Mouse (Mus musculus) B cell, adult 67 days (primary cell): Measurements from ENCODE around the gene Gm9044. TPM values are rescaled to one million over a fixed set of nuclear protein-coding genes. Genes with fewer than 3 reads are reported as not detected.

Source experiments
- total RNA-seq, 2 experiments: library from RNA; stranded (reverse); gene quantifications; 4 replicates each; pipeline ENCODE4 v1.2.4; 2023

Gm9044 gene
- not detected for total RNA-seq

GRCm38 (mm10) chr10:118332308-118332707, at the start of gene Gm9044:
Gm9044 (minus strand) TSS chr10:118332408.

DNA sequence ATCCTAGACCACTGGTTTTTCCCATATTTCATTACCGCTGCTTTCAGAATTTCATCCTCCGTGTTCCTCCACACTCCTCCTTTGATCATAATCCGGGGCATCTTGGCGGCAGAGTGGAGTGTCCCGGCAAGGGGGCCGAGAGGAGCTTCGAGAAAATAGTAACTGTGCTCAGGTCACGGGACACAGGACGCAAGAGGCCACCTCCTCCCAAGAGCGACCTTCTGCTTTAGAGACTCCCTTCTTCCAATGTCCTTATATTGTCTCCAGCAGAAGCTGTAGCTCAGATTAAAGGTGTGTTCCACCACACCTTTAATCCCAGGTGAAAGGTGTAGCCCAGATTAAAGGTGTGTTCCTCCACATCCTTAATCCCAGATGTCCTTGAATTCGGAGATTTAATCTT, 21.8 kb upstream of the Gm9044 start, which contains the start of gene Gm9049:
TSS of gene Gm9049 (minus strand) at position 101 of the 400 bp plus-strand sequence.

GRCm38 (mm10) chr10:118348579-118348978, 16.4 kb upstream of the Gm9044 start, which contains the start of gene Gm9048:
Gm9048 (minus strand) TSS chr10:118348679.

DNA sequence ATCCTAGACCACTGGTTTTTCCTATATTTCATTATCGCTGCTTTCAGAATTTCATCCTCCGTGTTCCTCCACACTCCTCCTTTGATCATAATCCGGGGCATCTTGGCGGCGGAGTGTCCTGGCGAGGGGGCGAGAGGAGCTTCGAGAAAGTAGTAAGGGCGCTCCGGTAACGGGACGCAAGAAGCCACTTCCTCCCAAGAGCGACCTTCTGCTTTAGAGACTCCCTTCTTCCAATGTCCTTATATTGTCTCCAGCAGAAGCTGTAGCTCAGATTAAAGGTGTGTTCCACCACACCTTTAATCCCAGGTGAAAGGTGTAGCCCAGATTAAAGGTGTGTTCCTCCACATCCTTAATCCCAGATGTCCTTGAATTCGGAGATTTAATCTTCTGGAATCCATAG, 10.9 kb upstream of the Gm9044 start, which contains the start of gene Gm9046:
TSS of gene Gm9046 (minus strand) at position 101 of the 400 bp plus-strand sequence.

GRCm38 (mm10) chr10:118337731-118338130, 5.5 kb upstream of the Gm9044 start, which contains the start of gene Gm9045:
Gm9045 (minus strand) TSS chr10:118337831.

DNA sequence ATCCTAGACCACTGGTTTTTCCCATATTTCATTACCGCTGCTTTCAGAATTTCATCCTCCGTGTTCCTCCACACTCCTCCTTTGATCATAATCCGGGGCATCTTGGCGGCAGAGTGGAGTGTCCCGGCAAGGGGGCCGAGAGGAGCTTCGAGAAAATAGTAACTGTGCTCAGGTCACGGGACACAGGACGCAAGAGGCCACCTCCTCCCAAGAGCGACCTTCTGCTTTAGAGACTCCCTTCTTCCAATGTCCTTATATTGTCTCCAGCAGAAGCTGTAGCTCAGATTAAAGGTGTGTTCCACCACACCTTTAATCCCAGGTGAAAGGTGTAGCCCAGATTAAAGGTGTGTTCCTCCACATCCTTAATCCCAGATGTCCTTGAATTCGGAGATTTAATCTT, 5.3 kb downstream of the Gm9044 start, which contains the start of gene Gm9040:
TSS of gene Gm9040 (minus strand) at position 101 of the 400 bp plus-strand sequence.

DNA sequence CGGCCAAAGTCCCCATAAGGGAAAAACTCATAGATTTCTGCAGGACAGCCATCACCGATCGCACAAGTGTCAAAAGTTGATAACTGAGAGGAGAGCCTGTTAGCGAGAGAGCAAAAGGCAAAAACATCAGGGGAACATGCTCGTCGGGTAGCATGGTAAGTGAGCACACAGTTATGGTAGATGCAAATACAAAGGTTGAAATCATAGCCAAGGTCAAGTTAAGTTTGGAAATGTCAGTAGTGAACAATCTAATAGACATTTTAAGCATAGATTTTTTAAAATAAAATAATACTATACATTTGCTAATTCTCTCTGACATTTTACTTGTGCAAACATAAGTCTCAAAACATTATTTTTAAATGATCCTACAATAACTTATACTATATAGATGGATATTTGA, 37.3 kb downstream of the Gm9044 start, which contains the start of gene Iltifb:
TSS of gene Iltifb (minus strand) at position 101 of the 400 bp plus-strand sequence.

Other genes starting within 250 kb of the Gm9044 start
- 10 to 100 TPM; 12.3 to 13.8 TPM for gene Mdm1, start 190.6 kb downstream of the Gm9044 start, total RNA-seq
- not detected for gene Il22, start 127.5 kb downstream of the Gm9044 start, total RNA-seq
- gene Gm32717, start 91.6 kb downstream of the Gm9044 start, total RNA-seq, result 1 to 10 TPM in 1 of 2 experiments, under 1 TPM in 1; 0.62 to 1.0 TPM
- 1 to 10 TPM in 1 of 2 experiments, under 1 TPM in 1; 0.62 to 1.0 TPM for gene Gm32802, start 73.7 kb downstream of the Gm9044 start, total RNA-seq
- not detected for gene Iltifb, start 37.4 kb downstream of the Gm9044 start, total RNA-seq
- gene Gm9040, start 5.4 kb downstream of the Gm9044 start, total RNA-seq, result not detected
- not detected for gene Gm9045, start 5.4 kb upstream of the Gm9044 start, total RNA-seq
- gene Gm9046, start 10.8 kb upstream of the Gm9044 start, total RNA-seq, result not detected
- not detected for gene Gm9048, start 16.3 kb upstream of the Gm9044 start, total RNA-seq
- gene Gm9049, start 21.7 kb upstream of the Gm9044 start, total RNA-seq, result not detected
- gene Ifng, start 108.6 kb upstream of the Gm9044 start, total RNA-seq, result 1 to 10 TPM; 1.5 to 1.7 TPM